Mouse (Mus musculus) spleen, adult 2 months (tissue): ENCODE data around the gene Ust. TPM values are rescaled to one million over a fixed set of nuclear protein-coding genes. Genes with fewer than 3 reads are reported as not detected.

Experiments used
- DNase-seq, 2 experiments: peaks; one replicate each; pipeline versions ENCODE4 v3.0.0 to v3.0.0-alpha.2; 2012 to 2021; ENCODE audit warnings: low spot score in 2 of 2, low read depth in 1 of 2
- H3K27ac ChIP-seq: fragments of 200-500 bp; 2 replicates; pipeline ENCODE4 v1.5.1; 2012; ENCODE audit warnings: low read length, inconsistent platforms; ENCODE audit not compliant: insufficient read depth
- H3K27me3 ChIP-seq: fragments of 200-500 bp; 2 replicates; pipeline ENCODE4 v1.6.1; 2012; ENCODE audit warnings: mild to moderate bottlenecking, moderate library complexity, low read length, inconsistent platforms; ENCODE audit not compliant: control insufficient read depth, insufficient read depth
- H3K36me3 ChIP-seq: fragments of 200-500 bp; 2 replicates; pipeline ENCODE4 v1.6.1; 2012; ENCODE audit warnings: mild to moderate bottlenecking, low read length, inconsistent platforms; ENCODE audit not compliant: control insufficient read depth, insufficient read depth
- H3K4me1 ChIP-seq: fragments of 200-500 bp; 2 replicates; pipeline ENCODE4 v1.6.1; 2011; ENCODE audit warnings: inconsistent platforms; ENCODE audit not compliant: control insufficient read depth, insufficient read depth, insufficient read length
- H3K4me3 ChIP-seq: fragments of 200-500 bp; 2 replicates; pipeline ENCODE4 v1.5.1; 2011; ENCODE audit warnings: mild to moderate bottlenecking, inconsistent platforms; ENCODE audit not compliant: insufficient read depth, insufficient read length; ENCODE audit errors: extremely low read depth
- CTCF ChIP-seq: fragments of 200-500 bp; IDR thresholded peaks from 2 replicates; pipeline ENCODE4 v1.5.1; 2011; ENCODE audit warnings: mild to moderate bottlenecking, inconsistent platforms; ENCODE audit not compliant: insufficient read depth, insufficient read length, insufficient replicate concordance; ENCODE audit errors: extremely low read depth
- POLR2A ChIP-seq: fragments of 200-500 bp; IDR thresholded peaks from 2 replicates; pipeline ENCODE4 v1.6.1; 2011; ENCODE audit warnings: low read depth, low read length, inconsistent platforms
- WGBS: fragments of 180-500 bp; shearing (Covaris S2); methylation state at CpG from one replicate; pipeline ENCODE4 v1.1.7; 2018; 5-methylcytosine and 5-hydroxymethylcytosine counted together
- polyA plus RNA-seq: library from polyadenylated mRNA; depleted of rRNA; stranded (reverse); fragments of >200 nt; gene quantifications from 2 replicates; pipeline ENCODE4 v1.2.3, GENCODE M21; 2012

Gene Ust
- polyA plus RNA-seq, 1 experiment, result 1.9 TPM

GRCm38 (mm10) chr10:8173032-8173431 lies 345.6 kb downstream of the Ust start:
- Histone ChIP-seq H3K4me1 (no peaks in the 10 kb centered on the region; the same call in 1 of the 2 replicates), H3K27me3 (no peaks in the 10 kb centered on the region), H3K27ac (no peak overlapping the region), H3K36me3 (no peaks in the 10 kb centered on the region), H3K4me3 (no peak overlapping the region)
- 87% methylated on average over 3 of the region's 3 CpGs for WGBS
- DNase-seq, result no peak
- TF ChIP-seq POLR2A (no peak), CTCF (no peak)

GRCm38 (mm10) chr10:8171556-8171955 lies 347.1 kb downstream of the Ust start:
- H3K27ac ChIP-seq, result no peak overlapping the region
- H3K36me3 ChIP-seq, result no peaks in the 10 kb centered on the region
- no peak for DNase-seq
- no peak overlapping the region for H3K4me3 ChIP-seq
- TF ChIP-seq CTCF (no peak), POLR2A (no peak)
- 93% methylated on average over 11 of the region's 11 CpGs for WGBS
- no peaks in the 10 kb centered on the region; the same call in 1 of the 2 replicates for H3K4me1 ChIP-seq
- no peaks in the 10 kb centered on the region for H3K27me3 ChIP-seq
